Mouse (Mus musculus) hindbrain, embryonic 16.5 days (tissue): ENCODE data around the gene Arhgef25. TPM values are rescaled to one million over a fixed set of nuclear protein-coding genes. Genes with fewer than 3 reads are reported as not detected.
"Not testable (repeated sequence)": the region's sequence is repeated elsewhere in the genome, so short reads cannot be mapped to it uniquely, and the experiment has no call there.

Experiments used
- ATAC-seq: fragments of 200-750 bp; cut with Nextera tagmentation; 2 replicates; pipeline ENCODE4 v1.8.0; 2017; ENCODE audit warnings: moderate TSS enrichment, moderate library complexity
- H3K27ac ChIP-seq: fragments of 300-500 bp; sonication (generic); 2 replicates; pipeline ENCODE4 v1.5.1; 2014; ENCODE audit warnings: low read depth, mild to moderate bottlenecking, control low read depth, low read length, moderate library complexity
- H3K27me3 ChIP-seq: fragments of 300-500 bp; sonication (generic); replicated peaks from 2 replicates; pipeline ENCODE4 v1.6.1; 2014; ENCODE audit warnings: low read length; ENCODE audit not compliant: control insufficient read depth, insufficient read depth
- H3K36me3 ChIP-seq: fragments of 300-500 bp; sonication (generic); 2 replicates; pipeline ENCODE4 v1.6.1; 2014; ENCODE audit warnings: mild to moderate bottlenecking, low read length, moderate library complexity, mixed read lengths; ENCODE audit not compliant: control insufficient read depth, insufficient read depth
- H3K4me1 ChIP-seq: fragments of 300-500 bp; sonication (generic); 2 replicates; pipeline ENCODE4 v1.6.1; 2014; ENCODE audit warnings: low read depth, low read length; ENCODE audit not compliant: control insufficient read depth, insufficient read depth
- H3K4me2 ChIP-seq: fragments of 300-500 bp; sonication (generic); 2 replicates; pipeline ENCODE4 v1.6.1; 2014; ENCODE audit warnings: mild to moderate bottlenecking, low read length, control low read depth, moderate library complexity
- H3K4me3 ChIP-seq: fragments of 300-500 bp; sonication (generic); 2 replicates; pipeline ENCODE4 v1.5.1; 2014; ENCODE audit warnings: mild to moderate bottlenecking, low read length, control low read depth, moderate library complexity
- H3K9ac ChIP-seq: fragments of 300-500 bp; sonication (generic); 2 replicates; pipeline ENCODE4 v1.6.1; 2014; ENCODE audit warnings: low read depth, mild to moderate bottlenecking, control low read depth, low read length, moderate library complexity
- H3K9me3 ChIP-seq: fragments of 300-500 bp; sonication (generic); 2 replicates; pipeline ENCODE4 v1.6.1; 2014; ENCODE audit warnings: mild to moderate bottlenecking, low read length, moderate library complexity; ENCODE audit not compliant: control insufficient read depth
- WGBS: fragments of 180-500 bp; shearing (Covaris S2); extraction: QIAGEN DNeasy Blood & Tissue Kit; methylation state at CpG from one replicate; pipeline ENCODE4 v1.1.7; 2014; 5-methylcytosine and 5-hydroxymethylcytosine counted together
- polyA plus RNA-seq: library from polyadenylated mRNA; unstranded; fragments of >200 nt; fragmentation: Nextera tagmentation; extraction: Ambion mirVana; gene quantifications from 2 replicates; pipeline ENCODE4 v1.2.1, GENCODE M21; 2015

Gene Arhgef25
- polyA plus RNA-seq, 1 experiment from 2014 or later = 29.1 TPM

GRCm38 (mm10) chr10:127160081-127160480, 29.8 kb downstream of the Arhgef25 start:
- no peaks in the 10 kb centered on the region for H3K9me3 ChIP-seq
- H3K27me3 ChIP-seq = peaks cover 3% of the 10 kb centered on the region; the same call in 1 of the 2 replicates
- H3K4me2 ChIP-seq = no peak overlapping the region
- no peak overlapping the region for H3K4me3 ChIP-seq
- H3K4me1 ChIP-seq = peaks cover 5% of the 10 kb centered on the region; the same call in 1 of the 2 replicates
- no peak for ATAC-seq
- no peak overlapping the region for H3K9ac ChIP-seq
- WGBS = 81% methylated on average over 9 of the region's 9 CpGs
- no peaks in the 10 kb centered on the region for H3K36me3 ChIP-seq
- H3K27ac ChIP-seq = no peak overlapping the region

- H3K27me3 ChIP-seq = peaks cover under 1% of the 10 kb centered on the region; the same call in 1 of the 2 replicates
- no peaks in the 10 kb centered on the region for H3K9me3 ChIP-seq
- H3K4me1 ChIP-seq = no peaks in the 10 kb centered on the region
- H3K4me3 ChIP-seq = no peak overlapping the region
- no peaks in the 10 kb centered on the region for H3K36me3 ChIP-seq
- WGBS = 77% methylated on average over 3 of the region's 3 CpGs
- no peak overlapping the region for H3K4me2 ChIP-seq
- no peak overlapping the region for H3K27ac ChIP-seq
- no peak overlapping the region for H3K9ac ChIP-seq
- ATAC-seq = no peak
Measured at GRCm38 (mm10) chr10:127158471-127158870, 31.4 kb downstream of the Arhgef25 start.

- no peaks in the 10 kb centered on the region for H3K36me3 ChIP-seq
- no peaks in the 10 kb centered on the region for H3K4me1 ChIP-seq
- no peak for ATAC-seq
- no peak overlapping the region for H3K4me3 ChIP-seq
- 93% methylated on average over 1 of the region's 1 CpGs for WGBS
- no peak overlapping the region for H3K27ac ChIP-seq
- H3K4me2 ChIP-seq = no peak overlapping the region
- H3K9me3 ChIP-seq = no peaks in the 10 kb centered on the region
- H3K9ac ChIP-seq = no peak overlapping the region
- no peaks in the 10 kb centered on the region for H3K27me3 ChIP-seq
Measured at GRCm38 (mm10) chr10:127156511-127156910, 33.4 kb downstream of the Arhgef25 start.

GRCm38 (mm10) chr10:127156089-127156488, 33.8 kb downstream of the Arhgef25 start:
- no peaks in the 10 kb centered on the region for H3K27me3 ChIP-seq
- no peaks in the 10 kb centered on the region for H3K9me3 ChIP-seq
- H3K9ac ChIP-seq = no peak overlapping the region
- H3K4me3 ChIP-seq = no peak overlapping the region
- H3K27ac ChIP-seq = no peak overlapping the region
- no peak for ATAC-seq
- no peaks in the 10 kb centered on the region for H3K36me3 ChIP-seq
- 100% methylated on average over 1 of the region's 1 CpGs for WGBS
- H3K4me1 ChIP-seq = no peaks in the 10 kb centered on the region
- H3K4me2 ChIP-seq = no peak overlapping the region

GRCm38 (mm10) chr10:127154652-127155051, 35.2 kb downstream of the Arhgef25 start:
- ATAC-seq = no peak
- 85% methylated on average over 5 of the region's 5 CpGs for WGBS
- H3K4me3 ChIP-seq = no peak overlapping the region
- H3K27me3 ChIP-seq = no peaks in the 10 kb centered on the region
- no peak overlapping the region for H3K4me2 ChIP-seq
- no peak overlapping the region for H3K9ac ChIP-seq
- H3K27ac ChIP-seq = no peak overlapping the region
- H3K4me1 ChIP-seq = no peaks in the 10 kb centered on the region
- no peaks in the 10 kb centered on the region for H3K36me3 ChIP-seq
- no peaks in the 10 kb centered on the region for H3K9me3 ChIP-seq

- no peaks in the 10 kb centered on the region for H3K36me3 ChIP-seq
- no peak overlapping the region for H3K4me3 ChIP-seq
- no peak overlapping the region for H3K27ac ChIP-seq
- H3K4me1 ChIP-seq = no peaks in the 10 kb centered on the region
- ATAC-seq = no peak
- H3K9ac ChIP-seq = no peak overlapping the region
- WGBS = 92% methylated on average over 2 of the region's 2 CpGs
- H3K9me3 ChIP-seq = no peaks in the 10 kb centered on the region
- H3K27me3 ChIP-seq = no peaks in the 10 kb centered on the region
- H3K4me2 ChIP-seq = no peak overlapping the region
Measured at GRCm38 (mm10) chr10:127154241-127154640, 35.6 kb downstream of the Arhgef25 start.

- Histone ChIP-seq H3K9me3 (no peaks in the 10 kb centered on the region), H3K27me3 (no peaks in the 10 kb centered on the region), H3K4me3 (no peak overlapping the region), H3K4me1 (no peaks in the 10 kb centered on the region), H3K27ac (no peak overlapping the region), H3K9ac (no peak overlapping the region), H3K36me3 (no peaks in the 10 kb centered on the region), H3K4me2 (no peak overlapping the region)
- over 99% methylated on average over 7 of the region's 7 CpGs for WGBS
- no peak for ATAC-seq
Measured at GRCm38 (mm10) chr10:127153323-127153722, 36.6 kb downstream of the Arhgef25 start.

- H3K4me3 ChIP-seq, H3K4me1 ChIP-seq, H3K9me3 ChIP-seq, H3K27me3 ChIP-seq, H3K36me3 ChIP-seq, H3K9ac ChIP-seq, H3K4me2 ChIP-seq, H3K27ac ChIP-seq, ATAC-seq: not testable (repeated sequence)
- WGBS = 87% methylated on average over 10 of the region's 10 CpGs
Measured at GRCm38 (mm10) chr10:127152556-127152955, 37.3 kb downstream of the Arhgef25 start.

GRCm38 (mm10) chr10:127151233-127151632, 38.6 kb downstream of the Arhgef25 start:
- not testable (repeated sequence) for H3K4me3 ChIP-seq, H3K4me2 ChIP-seq, H3K9me3 ChIP-seq, H3K36me3 ChIP-seq, H3K4me1 ChIP-seq, H3K9ac ChIP-seq, H3K27me3 ChIP-seq, ATAC-seq, H3K27ac ChIP-seq
- WGBS = 91% methylated on average over 3 of the region's 3 CpGs

GRCm38 (mm10) chr10:127150471-127150872, 39.4 kb downstream of the Arhgef25 start:
- no peak overlapping the region for H3K9ac ChIP-seq
- 82% methylated on average over 4 of the region's 4 CpGs for WGBS
- no peaks in the 10 kb centered on the region for H3K9me3 ChIP-seq
- no peaks in the 10 kb centered on the region for H3K36me3 ChIP-seq
- no peak overlapping the region for H3K4me2 ChIP-seq
- H3K4me3 ChIP-seq = no peak overlapping the region
- no peak overlapping the region for H3K27ac ChIP-seq
- ATAC-seq = no peak
- H3K4me1 ChIP-seq = no peaks in the 10 kb centered on the region
- no peaks in the 10 kb centered on the region for H3K27me3 ChIP-seq
